Mouse (Mus musculus): ENCODE measurements around the gene Klf4.

Klf4 gene

DNA sequence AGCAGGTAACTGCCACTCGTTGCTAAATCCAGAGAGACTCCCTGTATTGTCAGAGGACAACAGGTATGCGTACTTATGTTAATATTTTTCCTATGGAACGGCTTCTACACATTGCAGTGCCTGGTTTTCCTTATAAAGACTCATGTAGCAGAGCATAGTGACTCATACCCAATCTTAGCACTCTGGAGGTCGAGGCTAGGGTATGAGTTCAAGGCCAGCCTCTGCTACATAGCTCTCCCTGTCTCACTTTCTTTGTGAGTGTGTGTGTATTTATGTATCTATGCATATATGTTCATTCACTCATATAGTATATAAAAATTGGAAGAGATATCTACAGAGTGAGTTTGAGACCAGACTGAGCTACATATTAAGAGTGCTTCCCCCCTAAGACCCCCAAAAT, 8.3 kb downstream of the Klf4 start:
- DNase-seq (ENCODE audit: low spot score) = no peak

GRCm38 (mm10) chr4:55517438-55517837, 14.8 kb downstream of the Klf4 start:
- no peak for DNase-seq (ENCODE audit: low spot score)

DNA sequence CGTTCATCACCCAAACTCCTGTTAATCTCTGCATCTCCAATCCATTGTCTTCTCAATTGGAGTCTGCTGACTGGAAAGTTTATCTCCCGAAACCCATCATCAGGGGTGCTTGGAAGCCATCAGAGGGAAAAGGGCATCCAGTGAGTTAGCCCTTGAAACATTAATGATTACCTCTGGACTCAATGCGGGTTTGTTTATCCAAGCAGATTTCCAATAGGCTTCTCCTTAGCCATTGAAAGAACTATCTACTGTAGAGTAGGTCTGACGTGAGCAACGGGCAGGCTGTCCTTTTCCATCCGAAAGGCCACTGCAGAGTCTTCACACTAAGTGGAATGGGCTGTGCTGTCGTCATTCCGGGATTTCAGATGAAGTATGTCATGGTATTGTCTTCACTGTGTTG, 16.2 kb downstream of the Klf4 start:
- DNase-seq (ENCODE audit: low spot score) = no peak

DNA sequence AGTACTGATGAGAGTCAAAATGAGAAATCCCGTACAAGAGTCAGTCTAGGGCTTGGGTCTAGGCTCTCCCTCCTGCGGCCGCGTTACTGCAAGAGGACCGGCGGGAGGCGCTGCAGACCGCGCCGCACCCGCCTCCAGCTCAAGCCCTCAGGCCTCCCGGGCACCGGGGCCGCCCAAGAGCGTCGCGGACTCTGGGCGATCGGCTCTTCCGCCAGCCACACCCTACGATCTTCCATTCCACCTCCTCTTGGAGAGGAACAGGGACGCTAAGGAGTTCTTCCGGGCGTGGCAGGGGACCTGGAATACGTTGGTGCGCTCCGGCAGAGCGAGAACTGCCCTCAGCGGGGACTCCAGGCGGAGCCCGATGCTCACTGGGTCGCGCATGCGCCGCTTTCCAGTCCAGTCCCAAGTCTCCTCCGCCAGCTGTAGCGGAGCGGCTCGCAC, 17.5 kb downstream of the Klf4 start:
- peak; percentile 82 for DNase-seq (ENCODE audit: low spot score)

DNA sequence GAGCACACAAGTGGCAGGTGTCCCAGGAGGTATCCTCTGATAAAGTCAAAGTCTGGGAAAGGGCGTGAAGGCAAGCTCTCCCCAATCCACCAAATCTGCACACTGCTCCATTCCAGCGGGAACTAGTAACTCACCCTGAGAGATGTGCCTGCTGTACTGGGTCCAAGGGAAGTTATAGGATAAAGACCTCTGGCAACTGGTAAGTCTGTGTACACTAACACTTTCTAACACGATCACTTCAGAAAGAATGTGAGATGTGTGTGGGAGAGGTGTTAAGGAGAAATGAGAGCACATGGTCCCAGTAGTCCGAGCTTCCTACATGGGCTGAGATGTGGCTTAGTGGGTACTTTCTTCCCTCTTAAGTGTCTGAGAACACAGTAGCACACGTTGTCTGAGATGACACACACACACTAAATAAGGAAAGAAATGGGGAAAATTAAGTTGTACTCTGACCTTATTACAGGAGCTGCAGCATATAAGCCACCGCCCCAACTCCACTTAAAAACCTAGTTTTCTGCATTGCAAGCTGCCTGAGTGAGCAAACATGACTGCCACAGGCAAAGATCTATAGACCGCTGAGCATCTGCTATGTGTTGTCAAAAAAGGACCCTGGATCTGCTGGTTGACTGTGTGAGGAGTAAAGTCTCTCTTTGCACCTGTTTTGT, 18.5 kb downstream of the Klf4 start:
- no peak for DNase-seq (ENCODE audit: low spot score)

- DNase-seq (ENCODE audit: low spot score) = no peak
Measured at GRCm38 (mm10) chr4:55511389-55511788, 20.9 kb downstream of the Klf4 start.

DNA sequence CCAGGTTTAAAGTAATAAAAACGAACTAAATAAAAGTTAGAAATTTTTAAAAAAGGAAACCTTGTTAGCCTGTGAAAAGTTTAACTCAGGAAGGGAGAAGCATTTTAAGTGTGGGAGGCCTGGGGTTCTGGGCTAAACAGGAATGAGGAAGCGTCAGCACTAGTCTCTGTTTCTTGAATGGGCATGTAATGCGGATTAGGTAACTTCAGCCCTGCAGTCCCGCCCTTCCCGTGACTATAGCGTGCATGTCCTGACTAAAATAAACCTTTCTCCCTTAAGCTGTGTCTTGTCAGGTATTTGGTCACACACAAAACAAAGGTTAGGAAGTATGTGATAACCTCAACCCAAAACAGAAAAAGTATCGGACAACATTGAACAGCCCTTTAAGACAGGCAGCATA, 23.6 kb downstream of the Klf4 start:
- DNase-seq (ENCODE audit: low spot score) = no peak

GRCm38 (mm10) chr4:55498621-55499020, 33.6 kb downstream of the Klf4 start:
- DNase-seq (ENCODE audit: low spot score) = no peak

GRCm38 (mm10) chr4:55496416-55496815, 35.9 kb downstream of the Klf4 start:
- DNase-seq (ENCODE audit: low spot score) = no peak

GRCm38 (mm10) chr4:55493261-55493660, 39.0 kb downstream of the Klf4 start:
- DNase-seq (ENCODE audit: low spot score) = no peak

DNA sequence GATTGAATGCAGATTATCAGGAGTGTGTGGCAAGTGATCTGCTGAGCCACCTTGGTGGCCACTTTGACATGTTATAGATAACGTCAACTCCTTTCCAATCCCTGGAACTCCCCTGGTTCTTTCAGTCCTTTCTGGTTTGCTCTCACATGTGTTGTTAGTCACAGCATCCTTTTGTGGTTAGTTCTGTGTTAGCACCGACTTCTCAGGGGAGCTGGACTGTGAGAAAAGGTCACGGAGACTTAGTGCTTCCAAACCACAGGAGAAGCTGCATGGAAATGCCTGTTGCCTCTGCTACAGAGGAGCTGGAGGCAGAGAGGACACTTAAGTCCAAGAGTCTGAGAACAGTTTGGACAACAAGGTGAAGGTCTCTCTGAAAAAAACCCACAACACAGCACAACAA, 42.9 kb downstream of the Klf4 start:
- no peak for DNase-seq (ENCODE audit: low spot score)

DNA sequence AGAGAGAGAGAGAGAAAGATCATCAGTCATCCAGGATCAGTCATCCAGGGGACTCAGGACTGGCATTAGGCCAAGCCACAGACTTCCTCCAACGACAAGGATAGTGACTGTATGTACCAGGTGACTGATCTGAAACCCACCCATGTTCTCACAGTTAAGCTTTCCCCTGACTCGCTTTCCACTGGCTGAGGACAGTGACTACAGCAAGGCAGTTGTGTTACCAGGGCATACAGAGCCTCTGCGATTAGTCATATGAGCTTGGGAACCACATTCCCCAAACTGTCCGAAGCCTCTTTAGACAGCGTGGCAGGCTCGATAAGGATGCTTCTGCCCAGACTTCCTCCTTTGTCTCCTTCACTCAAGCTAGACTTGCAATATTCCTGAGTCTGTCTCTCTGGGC, 43.7 kb downstream of the Klf4 start:
- no peak for DNase-seq (ENCODE audit: low spot score)

- peak; percentile 76 for DNase-seq (ENCODE audit: low spot score)
Measured at GRCm38 (mm10) chr4:55480322-55480767, 51.9 kb downstream of the Klf4 start.

GRCm38 (mm10) chr4:55478333-55478732, 53.9 kb downstream of the Klf4 start:
- no peak for DNase-seq (ENCODE audit: low spot score)

- DNase-seq (ENCODE audit: low spot score) = peak; percentile 46
Measured at GRCm38 (mm10) chr4:55477933-55478332, 54.3 kb downstream of the Klf4 start.

DNA sequence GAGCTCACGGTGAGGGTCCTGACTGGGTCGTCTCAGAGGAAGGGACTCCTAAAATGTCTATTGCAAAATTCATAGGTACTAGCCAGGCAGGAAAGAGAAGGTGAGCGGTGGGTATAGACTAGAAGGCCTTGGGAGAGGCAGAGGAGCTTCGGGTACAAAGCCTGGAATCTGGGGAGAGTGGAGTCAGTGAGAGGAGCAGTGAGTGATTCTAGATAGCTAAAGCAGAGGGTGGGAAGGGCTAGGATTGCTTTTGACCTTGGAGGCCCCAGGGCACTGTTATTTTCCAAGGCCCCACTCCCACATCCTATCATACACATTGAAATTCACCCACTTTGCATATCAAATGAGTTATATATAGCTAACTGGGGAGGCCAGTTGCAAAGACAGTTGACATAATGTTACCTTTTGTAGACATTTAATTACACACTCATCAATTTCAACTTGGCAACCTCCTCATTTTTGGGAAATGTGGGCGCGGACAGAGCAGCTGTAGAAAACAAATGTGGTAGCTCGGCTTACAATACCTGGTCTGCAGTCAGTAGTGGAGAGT, 55.0 kb downstream of the Klf4 start:
- peak; percentile 15 for DNase-seq (ENCODE audit: low spot score)

Measured in testis, postnatal 14 days (tissue).